Mouse (Mus musculus) heart, postnatal 0 days (tissue): Measurements from ENCODE around the gene Casd1.

Source experiments
- CTCF ChIP-seq: IDR thresholded peaks from 2 replicates; pipeline ENCODE4 v1.5.1; 2016; ENCODE audit warnings: antibody characterized with exemption, control low read depth, low read depth
- EP300 ChIP-seq: IDR thresholded peaks from 2 replicates; pipeline ENCODE4 v1.6.1; 2016; ENCODE audit warnings: antibody characterized with exemption, low read depth

- no peak for TF ChIP-seq CTCF
- TF ChIP-seq EP300: no peak
These were observed 46.7 kb downstream of the Casd1 start for GRCm38 (mm10) chr6:4647351-4647750.
